Mouse (Mus musculus): ENCODE data around the gene Lbx1. TPM values are rescaled to one million over a fixed set of nuclear protein-coding genes. Genes with fewer than 3 reads are reported as not detected.

The Lbx1 gene
- polyA plus RNA-seq, 1 experiment from 2014 or later, result not detected

- peaks cover 29% of the 10 kb centered on the region for H3K27me3 ChIP-seq
- H3K36me3 ChIP-seq (replicated peaks), result no peaks in the 10 kb centered on the region
- H3K9ac ChIP-seq, result no peak overlapping the region
- H3K27ac ChIP-seq (replicated peaks), result no peak overlapping the region
- WGBS (ENCODE audit: insufficient replicate concordance), result 36% methylated on average over 1 of the region's 1 CpGs
- ATAC-seq (ENCODE audit: insufficient read depth), result no peak
- no peaks in the 10 kb centered on the region for H3K9me3 ChIP-seq (replicated peaks)
- no peaks in the 10 kb centered on the region; the same call in 1 of the 2 replicates for H3K4me1 ChIP-seq (replicated peaks)
- H3K4me3 ChIP-seq (replicated peaks), result no peak overlapping the region
- H3K4me2 ChIP-seq, result no peak overlapping the region
These were observed 26.4 kb downstream of the Lbx1 start for GRCm38 (mm10) chr19:45209191-45209590.

DNA sequence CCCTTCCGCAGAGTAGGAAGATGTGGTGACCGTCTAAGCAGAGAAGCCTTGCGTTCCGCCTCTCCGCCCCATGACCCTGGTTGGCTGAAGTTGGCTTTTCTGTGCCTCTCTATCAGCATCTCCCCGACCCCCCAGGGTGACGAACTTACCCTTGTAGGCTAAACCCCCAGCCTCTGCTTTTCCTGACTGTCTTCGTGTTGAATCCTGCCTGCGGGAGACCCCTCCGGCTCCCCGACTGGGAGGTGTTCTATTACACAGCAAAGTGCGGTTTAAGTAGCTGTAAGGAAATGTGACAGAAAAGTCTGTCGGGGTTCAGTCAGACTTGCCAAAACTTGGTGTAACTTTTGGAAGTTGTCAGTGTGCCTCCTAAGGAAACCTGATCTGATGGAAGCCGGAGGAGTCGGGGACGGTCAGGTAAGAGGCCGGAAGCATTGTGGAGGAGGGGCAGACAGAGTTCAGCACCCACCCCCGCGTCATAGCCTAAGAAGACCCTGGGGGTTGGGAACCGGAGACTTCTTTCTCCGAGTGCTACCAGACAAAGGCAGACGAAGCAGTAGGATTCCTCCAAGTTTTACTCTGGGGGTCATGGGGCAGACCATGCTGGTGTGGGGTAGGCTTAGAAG is 27.1 kb downstream of the Lbx1 start:
- ATAC-seq (ENCODE audit: insufficient read depth), result no peak
- Histone ChIP-seq H3K9me3 (replicated peaks) (no peaks in the 10 kb centered on the region), H3K4me3 (replicated peaks) (no peak overlapping the region), H3K9ac (no peak overlapping the region), H3K27ac (replicated peaks) (no peak overlapping the region), H3K27me3 (peaks cover 29% of the 10 kb centered on the region), H3K4me1 (replicated peaks) (no peaks in the 10 kb centered on the region; the same call in 1 of the 2 replicates), H3K4me2 (peak overlapping the region; percentile 39), H3K36me3 (replicated peaks) (no peaks in the 10 kb centered on the region)
- WGBS (ENCODE audit: insufficient replicate concordance), result 22% methylated on average over 22 of the region's 22 CpGs

DNA sequence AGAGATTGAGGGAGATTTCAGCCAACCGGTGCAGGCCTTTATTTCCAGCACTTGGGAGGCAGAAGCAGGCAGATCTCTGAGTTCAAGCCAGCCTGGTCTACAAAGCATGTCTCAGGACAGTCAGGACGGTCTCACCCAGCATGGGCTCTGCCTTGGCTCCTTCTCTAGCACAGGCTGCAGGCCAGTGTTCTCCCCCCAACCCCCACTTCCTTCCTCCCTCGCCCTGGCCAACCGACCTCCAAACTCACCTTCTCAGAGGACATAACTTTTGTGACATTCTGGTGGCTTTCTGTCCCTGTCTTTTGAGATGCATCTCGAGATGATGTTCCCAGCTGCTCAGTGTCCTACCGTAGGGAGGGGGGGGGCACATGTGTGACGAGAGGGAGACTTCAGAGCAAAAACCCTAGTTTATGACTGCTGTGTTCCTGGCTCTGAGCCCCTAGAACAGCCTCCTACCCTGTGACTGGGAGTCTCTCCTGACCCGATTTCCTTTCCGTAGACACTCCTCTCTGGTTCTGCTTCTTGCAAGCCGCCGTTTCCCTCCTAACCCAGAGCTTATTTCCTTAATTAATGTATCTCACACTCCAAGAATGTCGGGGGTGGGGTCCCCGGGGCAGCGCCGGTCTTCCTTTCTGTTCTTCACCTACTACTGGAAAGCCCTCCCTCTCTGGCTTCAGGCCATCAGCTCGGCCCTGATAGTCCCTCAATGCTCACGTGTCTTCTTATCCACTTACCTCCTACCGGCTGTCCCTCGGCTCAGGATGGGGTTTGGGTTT is 27.8 kb downstream of the Lbx1 start:
- 0 out of 2 replicates have a peak overlapping the region, but pooled peaks have one; percentile 3 for H3K4me3 ChIP-seq (replicated peaks)
- no peaks in the 10 kb centered on the region for H3K36me3 ChIP-seq (replicated peaks)
- H3K4me1 ChIP-seq (replicated peaks), result no peaks in the 10 kb centered on the region; the same call in 1 of the 2 replicates
- peaks cover 29% of the 10 kb centered on the region for H3K27me3 ChIP-seq
- ATAC-seq (ENCODE audit: insufficient read depth), result peak; percentile 34; the same call in 1 of the 2 replicates
- peak overlapping the region; percentile 39 for H3K4me2 ChIP-seq
- H3K9ac ChIP-seq, result no peak overlapping the region
- no peak overlapping the region for H3K27ac ChIP-seq (replicated peaks)
- 7% methylated on average over 19 of the region's 19 CpGs for WGBS (ENCODE audit: insufficient replicate concordance)
- H3K9me3 ChIP-seq (replicated peaks), result no peaks in the 10 kb centered on the region

- H3K4me1 ChIP-seq (replicated peaks), result no peaks in the 10 kb centered on the region; the same call in 1 of the 2 replicates
- H3K27ac ChIP-seq (replicated peaks), result no peak overlapping the region
- no peak overlapping the region for H3K4me3 ChIP-seq (replicated peaks)
- H3K27me3 ChIP-seq, result peaks cover 25% of the 10 kb centered on the region
- 69% methylated on average over 15 of the region's 15 CpGs for WGBS (ENCODE audit: insufficient replicate concordance)
- no peak for ATAC-seq (ENCODE audit: insufficient read depth)
- H3K9me3 ChIP-seq (replicated peaks), result no peaks in the 10 kb centered on the region
- H3K36me3 ChIP-seq (replicated peaks), result no peaks in the 10 kb centered on the region
- no peak overlapping the region for H3K4me2 ChIP-seq
- H3K9ac ChIP-seq, result no peak overlapping the region
These were observed 28.5 kb downstream of the Lbx1 start for GRCm38 (mm10) chr19:45207153-45207552.

DNA sequence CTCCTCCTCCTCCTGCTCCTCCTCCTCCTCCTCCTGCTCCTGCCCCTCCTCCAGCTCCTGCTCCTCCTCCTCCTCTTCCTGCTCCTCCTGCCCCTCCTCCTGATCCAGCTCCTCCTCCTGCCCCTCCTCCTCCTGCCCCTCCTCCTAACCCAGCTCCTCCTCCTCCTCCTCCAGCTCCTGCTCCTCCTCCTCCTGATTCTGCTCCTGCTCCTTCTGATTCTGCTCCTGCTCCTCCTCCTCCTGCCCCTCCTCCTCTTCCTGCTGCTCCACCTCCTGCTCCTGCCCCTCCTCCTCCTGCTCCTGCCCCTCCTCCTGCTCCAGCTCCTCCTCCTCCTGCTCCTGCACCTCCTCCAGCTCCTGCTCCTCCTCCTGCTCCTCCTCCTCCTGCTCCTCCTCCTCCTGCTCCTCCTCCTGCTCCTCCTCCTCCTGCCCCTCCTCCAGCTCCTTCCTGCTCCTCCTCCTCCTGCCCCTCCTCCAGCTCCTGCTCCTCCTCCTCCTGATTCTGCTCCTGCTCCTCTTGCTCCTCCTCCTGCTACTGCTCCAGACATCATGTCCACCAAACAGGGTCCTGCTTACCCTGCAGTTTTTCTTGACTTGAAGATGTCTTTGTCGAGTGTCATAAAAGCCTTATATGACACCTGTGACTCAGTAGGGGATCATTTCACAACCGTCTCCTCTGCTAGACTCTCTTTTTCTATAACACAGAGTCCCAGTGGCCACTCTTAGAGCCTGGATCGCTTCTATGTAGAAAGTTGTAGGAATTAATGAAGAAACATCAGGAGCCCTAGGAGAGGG is 30.1 kb downstream of the Lbx1 start:
- no peak for ATAC-seq (ENCODE audit: insufficient read depth)
- H3K36me3 ChIP-seq (replicated peaks), result no peaks in the 10 kb centered on the region
- H3K4me1 ChIP-seq (replicated peaks), result no peaks in the 10 kb centered on the region; the same call in 1 of the 2 replicates
- 64% methylated on average over 3 of the region's 3 CpGs for WGBS (ENCODE audit: insufficient replicate concordance)
- H3K9me3 ChIP-seq (replicated peaks), result no peaks in the 10 kb centered on the region
- no peak overlapping the region for H3K27ac ChIP-seq (replicated peaks)
- peaks cover 25% of the 10 kb centered on the region for H3K27me3 ChIP-seq
- no peak overlapping the region for H3K4me3 ChIP-seq (replicated peaks)
- H3K9ac ChIP-seq, result no peak overlapping the region
- no peak overlapping the region for H3K4me2 ChIP-seq

- no peaks in the 10 kb centered on the region for H3K36me3 ChIP-seq (replicated peaks)
- no peak overlapping the region for H3K9ac ChIP-seq
- H3K4me1 ChIP-seq (replicated peaks), result no peaks in the 10 kb centered on the region
- ATAC-seq (ENCODE audit: insufficient read depth), result no peak
- H3K4me2 ChIP-seq, result no peak overlapping the region
- WGBS (ENCODE audit: insufficient replicate concordance), result 62% methylated on average over 8 of the region's 8 CpGs
- no peaks in the 10 kb centered on the region; the same call in 1 of the 2 replicates for H3K27me3 ChIP-seq
- no peaks in the 10 kb centered on the region for H3K9me3 ChIP-seq (replicated peaks)
- no peak overlapping the region for H3K4me3 ChIP-seq (replicated peaks)
- no peak overlapping the region for H3K27ac ChIP-seq (replicated peaks)
These were observed 38.6 kb downstream of the Lbx1 start for GRCm38 (mm10) chr19:45196967-45197366.

DNA sequence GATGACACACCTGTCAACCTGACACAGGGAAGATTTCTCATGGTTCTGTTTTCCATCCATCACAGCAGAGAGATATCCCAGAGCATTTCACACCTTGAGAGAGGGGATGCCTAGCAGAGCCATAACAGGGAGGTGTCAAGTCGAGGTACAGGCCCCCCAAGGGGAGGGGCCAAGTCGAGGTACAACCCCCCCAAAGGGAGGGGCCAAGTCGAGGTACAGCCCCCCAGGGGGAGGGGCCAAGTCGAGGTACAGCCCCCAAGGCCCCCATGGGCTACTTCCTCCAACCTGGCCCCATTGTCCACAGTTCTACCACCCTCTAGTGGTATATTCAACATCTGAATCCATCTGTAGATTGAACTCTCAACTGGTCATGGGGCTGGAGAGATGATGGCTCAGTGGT is 41.0 kb downstream of the Lbx1 start:
- no peak for ATAC-seq (ENCODE audit: insufficient read depth)
- WGBS (ENCODE audit: insufficient replicate concordance), result 21% methylated on average over 4 of the region's 4 CpGs
- no peak overlapping the region for H3K4me2 ChIP-seq
- H3K9me3 ChIP-seq (replicated peaks), result no peaks in the 10 kb centered on the region
- no peaks in the 10 kb centered on the region for H3K36me3 ChIP-seq (replicated peaks)
- no peaks in the 10 kb centered on the region for H3K4me1 ChIP-seq (replicated peaks)
- H3K4me3 ChIP-seq (replicated peaks), result no peak overlapping the region
- H3K9ac ChIP-seq, result no peak overlapping the region
- H3K27me3 ChIP-seq, result no peaks in the 10 kb centered on the region
- H3K27ac ChIP-seq (replicated peaks), result no peak overlapping the region

Other genes with a start within 250 kb of the Lbx1 start
- 4.4 and 5.6 TPM in 2 replicates for gene Sema4g, start 246.7 kb downstream of the Lbx1 start, polyA plus RNA-seq (2015; fragmentation: Nextera tagmentation; extraction: Ambion mirVana)
- 10.4 and 13.4 TPM in 2 replicates for gene Twnk, start 230.1 kb downstream of the Lbx1 start, polyA plus RNA-seq (2015; fragmentation: Nextera tagmentation; extraction: Ambion mirVana)
- gene Mrpl43, start 229.4 kb downstream of the Lbx1 start, polyA plus RNA-seq (2015; fragmentation: Nextera tagmentation; extraction: Ambion mirVana), result 27.4 and 28.8 TPM in 2 replicates
- gene Lzts2, start 221.4 kb downstream of the Lbx1 start, polyA plus RNA-seq (2015; fragmentation: Nextera tagmentation; extraction: Ambion mirVana), result 6.8 and 7.7 TPM in 2 replicates
- gene Pdzd7, start 190.1 kb downstream of the Lbx1 start, polyA plus RNA-seq (2015; fragmentation: Nextera tagmentation; extraction: Ambion mirVana), result not detected in 2 replicates
- gene Sfxn3, start 188.3 kb downstream of the Lbx1 start, polyA plus RNA-seq (2015; fragmentation: Nextera tagmentation; extraction: Ambion mirVana), result 2.9 and 3.1 TPM in 2 replicates
- gene Kazald1, start 160.6 kb downstream of the Lbx1 start, polyA plus RNA-seq (2015; fragmentation: Nextera tagmentation; extraction: Ambion mirVana), result 0.24 and 0.32 TPM in 2 replicates
- not detected in 2 replicates for gene Tlx1, start 85.1 kb downstream of the Lbx1 start, polyA plus RNA-seq (2015; fragmentation: Nextera tagmentation; extraction: Ambion mirVana)
- 46.1 and 48.3 TPM in 2 replicates for gene Btrc, start 127.9 kb upstream of the Lbx1 start, polyA plus RNA-seq (2015; fragmentation: Nextera tagmentation; extraction: Ambion mirVana)